Mouse (Mus musculus): ENCODE results near the gene Col4a4. TPM values are rescaled to one million over a fixed set of nuclear protein-coding genes. Genes with fewer than 3 reads are reported as not detected.
A peak's percentile ranks its signal among the peaks of the same experiment; 100 is the strongest.

Gene Col4a4
- polyA plus RNA-seq, 1 experiment from 2014 or later: 0.18 TPM

GRCm38 (mm10) chr1:82554889-82555288 lies 31.8 kb downstream of the Col4a4 start:
- no peak overlapping the region for H3K4me2 ChIP-seq (ENCODE audit: low read depth, low read length)
- no peaks in the 10 kb centered on the region for H3K27me3 ChIP-seq (ENCODE audit: control insufficient read depth, insufficient read depth, low read depth, low read length)
- H3K4me1 ChIP-seq (ENCODE audit: control insufficient read depth, low read depth, low read length): no peaks in the 10 kb centered on the region
- H3K9me3 ChIP-seq (replicated peaks; ENCODE audit: control insufficient read depth, low read length): no peaks in the 10 kb centered on the region
- WGBS (ENCODE audit: insufficient replicate concordance): 42% methylated on average over 5 of the region's 5 CpGs
- H3K9ac ChIP-seq (ENCODE audit: low read depth, low read length): no peak overlapping the region
- no peak overlapping the region for H3K4me3 ChIP-seq (ENCODE audit: low read depth, low read length)
- ATAC-seq (ENCODE audit: low read depth): no peak
- no peak overlapping the region for H3K27ac ChIP-seq (ENCODE audit: low read length)
- no peaks in the 10 kb centered on the region for H3K36me3 ChIP-seq (ENCODE audit: control insufficient read depth, insufficient read depth)

GRCm38 (mm10) chr1:82554443-82554850 lies 32.2 kb downstream of the Col4a4 start:
- Histone ChIP-seq H3K27me3 (ENCODE audit: control insufficient read depth, insufficient read depth, low read depth, low read length) (no peaks in the 10 kb centered on the region), H3K9me3 (replicated peaks; ENCODE audit: control insufficient read depth, low read length) (no peaks in the 10 kb centered on the region), H3K36me3 (ENCODE audit: control insufficient read depth, insufficient read depth) (no peaks in the 10 kb centered on the region), H3K9ac (ENCODE audit: low read depth, low read length) (no peak overlapping the region), H3K27ac (ENCODE audit: low read length) (no peak overlapping the region), H3K4me3 (ENCODE audit: low read depth, low read length) (no peak overlapping the region), H3K4me2 (ENCODE audit: low read depth, low read length) (no peak overlapping the region), H3K4me1 (ENCODE audit: control insufficient read depth, low read depth, low read length) (no peaks in the 10 kb centered on the region)
- 43% methylated on average over 6 of the region's 6 CpGs for WGBS (ENCODE audit: insufficient replicate concordance)
- ATAC-seq (ENCODE audit: low read depth): peak; percentile 19; the same call in 1 of the 2 replicates

DNA sequence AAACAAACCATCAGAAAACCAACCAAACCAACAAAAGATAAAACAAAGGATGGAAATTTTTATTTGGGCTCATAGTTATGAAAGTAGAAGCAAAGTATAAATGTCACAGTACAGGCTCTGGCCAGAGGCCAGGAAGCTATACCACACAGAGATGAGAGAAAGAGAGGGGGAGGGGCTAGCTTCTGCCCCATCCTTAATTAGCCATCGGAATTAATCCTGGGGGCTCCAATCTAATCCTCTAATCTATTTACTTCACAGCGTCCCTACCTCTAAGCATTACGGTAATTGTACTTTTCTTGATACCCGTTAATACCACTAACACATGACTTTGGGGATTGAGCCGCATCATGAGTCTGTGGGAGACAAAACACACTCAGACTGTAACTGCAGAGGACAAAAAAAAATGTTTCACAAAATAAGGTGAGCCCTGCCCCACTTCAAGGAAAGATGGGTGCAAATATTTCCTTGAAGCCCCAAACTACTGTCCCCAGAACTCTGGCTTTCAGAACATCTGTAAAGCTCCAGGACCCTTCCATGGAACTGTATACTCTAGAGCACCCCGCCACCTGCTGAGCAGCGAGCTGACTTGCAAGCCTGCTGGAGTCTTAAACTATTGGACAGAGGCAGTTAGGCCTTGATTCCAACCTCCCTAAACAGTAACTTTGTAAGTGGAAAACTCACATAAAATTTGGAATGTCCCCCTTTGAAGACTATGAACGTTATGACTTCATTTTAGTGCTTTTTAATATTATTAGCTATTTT lies 41.3 kb downstream of the Col4a4 start:
- Histone ChIP-seq H3K27me3 (ENCODE audit: control insufficient read depth, insufficient read depth, low read depth, low read length) (no peaks in the 10 kb centered on the region), H3K4me2 (ENCODE audit: low read depth, low read length) (no peak overlapping the region), H3K4me3 (ENCODE audit: low read depth, low read length) (no peak overlapping the region), H3K27ac (ENCODE audit: low read length) (no peak overlapping the region), H3K4me1 (ENCODE audit: control insufficient read depth, low read depth, low read length) (no peaks in the 10 kb centered on the region), H3K9me3 (replicated peaks; ENCODE audit: control insufficient read depth, low read length) (no peaks in the 10 kb centered on the region), H3K36me3 (ENCODE audit: control insufficient read depth, insufficient read depth) (no peaks in the 10 kb centered on the region), H3K9ac (ENCODE audit: low read depth, low read length) (no peak overlapping the region)
- ATAC-seq (ENCODE audit: low read depth): no peak
- WGBS (ENCODE audit: insufficient replicate concordance): 62% methylated on average over 8 of the region's 8 CpGs

- no peaks in the 10 kb centered on the region for H3K27me3 ChIP-seq (ENCODE audit: control insufficient read depth, insufficient read depth, low read depth, low read length)
- H3K4me1 ChIP-seq (ENCODE audit: control insufficient read depth, low read depth, low read length): no peaks in the 10 kb centered on the region
- WGBS (ENCODE audit: insufficient replicate concordance): 60% methylated on average over 6 of the region's 6 CpGs
- H3K4me2 ChIP-seq (ENCODE audit: low read depth, low read length): no peak overlapping the region
- no peak overlapping the region for H3K9ac ChIP-seq (ENCODE audit: low read depth, low read length)
- no peak overlapping the region for H3K27ac ChIP-seq (ENCODE audit: low read length)
- ATAC-seq (ENCODE audit: low read depth): no peak
- H3K9me3 ChIP-seq (replicated peaks; ENCODE audit: control insufficient read depth, low read length): no peaks in the 10 kb centered on the region
- no peaks in the 10 kb centered on the region for H3K36me3 ChIP-seq (ENCODE audit: control insufficient read depth, insufficient read depth)
- H3K4me3 ChIP-seq (ENCODE audit: low read depth, low read length): no peak overlapping the region
Observed at GRCm38 (mm10) chr1:82544419-82545185, 42.0 kb downstream of the Col4a4 start.

- H3K27ac ChIP-seq (ENCODE audit: low read length): no peak overlapping the region
- H3K9me3 ChIP-seq (replicated peaks; ENCODE audit: control insufficient read depth, low read length): no peaks in the 10 kb centered on the region
- ATAC-seq (ENCODE audit: low read depth): no peak
- no peaks in the 10 kb centered on the region for H3K4me1 ChIP-seq (ENCODE audit: control insufficient read depth, low read depth, low read length)
- H3K36me3 ChIP-seq (ENCODE audit: control insufficient read depth, insufficient read depth): no peaks in the 10 kb centered on the region
- H3K4me2 ChIP-seq (ENCODE audit: low read depth, low read length): no peak overlapping the region
- no peak overlapping the region for H3K4me3 ChIP-seq (ENCODE audit: low read depth, low read length)
- WGBS (ENCODE audit: insufficient replicate concordance): 80% methylated on average over 2 of the region's 2 CpGs
- no peak overlapping the region for H3K9ac ChIP-seq (ENCODE audit: low read depth, low read length)
- no peaks in the 10 kb centered on the region for H3K27me3 ChIP-seq (ENCODE audit: control insufficient read depth, insufficient read depth, low read depth, low read length)
Observed at GRCm38 (mm10) chr1:82543934-82544333, 42.7 kb downstream of the Col4a4 start.

- H3K9ac ChIP-seq (ENCODE audit: low read depth, low read length): no peak overlapping the region
- H3K36me3 ChIP-seq (ENCODE audit: control insufficient read depth, insufficient read depth): no peaks in the 10 kb centered on the region
- no peak for ATAC-seq (ENCODE audit: low read depth)
- 45% methylated on average over 5 of the region's 5 CpGs for WGBS (ENCODE audit: insufficient replicate concordance)
- H3K4me1 ChIP-seq (ENCODE audit: control insufficient read depth, low read depth, low read length): no peaks in the 10 kb centered on the region
- no peak overlapping the region for H3K27ac ChIP-seq (ENCODE audit: low read length)
- H3K27me3 ChIP-seq (ENCODE audit: control insufficient read depth, insufficient read depth, low read depth, low read length): no peaks in the 10 kb centered on the region
- no peak overlapping the region for H3K4me2 ChIP-seq (ENCODE audit: low read depth, low read length)
- no peaks in the 10 kb centered on the region for H3K9me3 ChIP-seq (replicated peaks; ENCODE audit: control insufficient read depth, low read length)
- H3K4me3 ChIP-seq (ENCODE audit: low read depth, low read length): no peak overlapping the region
Observed at GRCm38 (mm10) chr1:82540056-82540455, 46.6 kb downstream of the Col4a4 start.

GRCm38 (mm10) chr1:82537848-82538247 lies 48.8 kb downstream of the Col4a4 start:
- Histone ChIP-seq H3K4me3 (ENCODE audit: low read depth, low read length) (no peak overlapping the region), H3K27me3 (ENCODE audit: control insufficient read depth, insufficient read depth, low read depth, low read length) (no peaks in the 10 kb centered on the region), H3K4me2 (ENCODE audit: low read depth, low read length) (no peak overlapping the region), H3K4me1 (ENCODE audit: control insufficient read depth, low read depth, low read length) (no peaks in the 10 kb centered on the region), H3K9me3 (replicated peaks; ENCODE audit: control insufficient read depth, low read length) (no peaks in the 10 kb centered on the region), H3K9ac (ENCODE audit: low read depth, low read length) (no peak overlapping the region), H3K36me3 (ENCODE audit: control insufficient read depth, insufficient read depth) (no peaks in the 10 kb centered on the region), H3K27ac (ENCODE audit: low read length) (no peak overlapping the region)
- 45% methylated on average over 3 of the region's 3 CpGs for WGBS (ENCODE audit: insufficient replicate concordance)
- no peak for ATAC-seq (ENCODE audit: low read depth)

DNA sequence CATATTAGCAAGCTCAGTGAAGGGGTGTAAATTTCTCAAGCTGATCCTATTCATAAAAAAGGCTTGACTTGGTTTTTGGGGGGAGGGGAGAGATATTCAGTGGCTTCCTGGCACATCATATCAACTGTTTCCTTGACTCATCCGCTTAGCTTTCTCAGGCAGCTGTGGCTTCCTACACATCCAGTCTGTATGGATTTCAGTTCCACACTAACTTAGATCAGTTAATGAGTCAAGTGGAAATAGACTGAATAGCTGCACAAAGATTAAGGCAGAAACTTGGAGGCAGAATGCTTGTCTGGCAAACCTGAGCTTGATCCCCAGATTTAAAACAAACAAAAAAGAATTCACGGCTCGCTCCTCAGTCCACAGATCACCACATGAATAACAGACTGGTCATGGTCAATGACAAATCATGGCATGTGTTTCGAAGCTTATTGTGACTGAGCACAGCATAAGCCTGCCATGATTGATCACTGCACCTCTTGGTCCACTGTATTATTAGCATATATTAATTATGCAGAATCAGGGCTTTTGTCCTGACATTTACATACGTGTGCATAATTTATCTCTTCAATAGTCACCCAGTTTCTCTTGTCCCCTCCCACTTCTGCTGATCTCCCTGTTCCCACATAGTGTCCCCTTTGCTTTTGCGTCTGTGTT lies 50.0 kb downstream of the Col4a4 start:
- Histone ChIP-seq H3K36me3 (ENCODE audit: control insufficient read depth, insufficient read depth) (no peaks in the 10 kb centered on the region), H3K4me3 (ENCODE audit: low read depth, low read length) (no peak overlapping the region), H3K4me2 (ENCODE audit: low read depth, low read length) (no peak overlapping the region), H3K4me1 (ENCODE audit: control insufficient read depth, low read depth, low read length) (no peaks in the 10 kb centered on the region), H3K9ac (ENCODE audit: low read depth, low read length) (no peak overlapping the region), H3K9me3 (replicated peaks; ENCODE audit: control insufficient read depth, low read length) (no peaks in the 10 kb centered on the region), H3K27ac (ENCODE audit: low read length) (no peak overlapping the region), H3K27me3 (ENCODE audit: control insufficient read depth, insufficient read depth, low read depth, low read length) (no peaks in the 10 kb centered on the region)
- 63% methylated on average over 6 of the region's 6 CpGs for WGBS (ENCODE audit: insufficient replicate concordance)
- no peak for ATAC-seq (ENCODE audit: low read depth)

DNA sequence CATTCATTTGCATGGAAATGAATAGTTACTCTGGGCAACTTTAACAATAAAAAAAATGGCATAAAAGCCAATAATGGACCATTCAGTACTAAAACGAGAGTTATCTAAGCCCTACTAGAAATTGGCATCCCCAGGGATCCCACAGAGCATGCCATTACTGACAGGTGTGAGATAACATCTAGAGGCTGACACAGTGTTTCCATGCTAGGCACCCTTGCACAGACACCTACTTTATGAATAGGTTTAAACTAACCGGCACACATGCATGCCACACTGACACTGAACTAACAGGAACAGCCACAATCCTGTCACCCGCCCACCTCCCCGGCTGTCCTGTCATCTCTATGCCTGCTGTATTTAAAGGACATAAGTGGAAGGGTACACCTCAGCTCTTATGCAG lies 58.7 kb downstream of the Col4a4 start:
- no peaks in the 10 kb centered on the region for H3K4me1 ChIP-seq (ENCODE audit: control insufficient read depth, low read depth, low read length)
- no peaks in the 10 kb centered on the region for H3K9me3 ChIP-seq (replicated peaks; ENCODE audit: control insufficient read depth, low read length)
- no peak overlapping the region for H3K27ac ChIP-seq (ENCODE audit: low read length)
- H3K4me2 ChIP-seq (ENCODE audit: low read depth, low read length): no peak overlapping the region
- no peak for ATAC-seq (ENCODE audit: low read depth)
- no peaks in the 10 kb centered on the region for H3K36me3 ChIP-seq (ENCODE audit: control insufficient read depth, insufficient read depth)
- WGBS (ENCODE audit: insufficient replicate concordance): 62% methylated on average over 4 of the region's 4 CpGs
- H3K9ac ChIP-seq (ENCODE audit: low read depth, low read length): no peak overlapping the region
- H3K4me3 ChIP-seq (ENCODE audit: low read depth, low read length): no peak overlapping the region
- no peaks in the 10 kb centered on the region for H3K27me3 ChIP-seq (ENCODE audit: control insufficient read depth, insufficient read depth, low read depth, low read length)
